Mouse (Mus musculus): ENCODE measurements around the gene Tshz2.

Tshz2 gene

DNA sequence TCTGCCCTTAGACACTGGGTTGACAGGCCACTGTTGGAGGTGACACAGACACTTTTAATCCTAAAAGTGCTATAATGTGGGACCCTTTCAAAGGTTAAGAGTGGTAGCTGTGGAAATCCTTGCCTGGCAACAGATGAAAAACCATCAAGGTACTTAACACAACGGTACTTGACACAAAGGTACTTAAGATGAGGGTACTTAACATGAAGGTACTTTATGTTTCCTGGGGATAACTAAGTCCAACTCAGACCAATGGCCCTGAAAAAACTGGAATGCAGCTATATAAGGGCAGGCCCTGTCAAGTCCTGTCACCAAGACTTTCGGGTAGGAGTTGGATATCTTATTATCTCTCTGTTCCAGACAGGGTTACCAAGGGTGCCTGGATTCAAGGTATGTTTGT is 320.2 kb downstream of the Tshz2 start:
- no peak for DNase-seq

- no peak for DNase-seq
Measured at GRCm38 (mm10) chr2:169958736-169959573, 326.1 kb downstream of the Tshz2 start.

DNA sequence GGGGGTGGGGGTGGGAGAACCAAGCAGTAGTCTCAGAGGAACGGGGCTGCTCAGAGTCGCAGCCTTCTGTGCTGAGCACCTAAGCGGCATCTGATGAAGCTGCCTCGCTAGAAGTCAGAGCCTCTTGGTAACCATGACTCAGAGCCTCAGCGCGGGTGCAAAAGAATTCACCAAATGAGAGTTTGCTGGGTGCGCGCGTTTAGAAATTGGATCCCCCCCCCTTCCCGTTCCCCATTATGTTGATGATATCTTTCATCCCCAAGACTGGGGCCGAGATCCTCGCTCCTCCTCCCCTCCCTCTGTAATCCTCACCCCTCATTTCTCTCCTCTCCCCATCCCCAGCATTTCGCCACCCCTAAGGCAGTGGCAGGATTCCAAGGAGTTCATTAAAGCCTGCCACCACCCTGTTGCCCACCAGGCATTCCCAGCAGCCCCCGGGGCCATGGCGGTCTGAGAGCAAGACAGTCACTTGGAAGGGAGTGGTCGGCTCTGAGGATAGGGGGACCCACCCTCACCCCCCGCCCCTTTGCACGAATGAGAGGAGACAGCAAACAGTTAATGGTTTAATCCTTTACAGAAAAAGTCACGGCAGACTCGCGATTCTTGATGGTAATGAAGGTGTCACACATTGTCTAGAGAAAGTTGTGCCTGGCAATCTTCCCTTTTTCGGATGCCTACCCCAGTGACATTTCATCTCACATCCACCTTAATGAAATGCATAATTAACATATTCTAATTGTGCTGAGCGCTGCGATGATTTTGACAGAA is 328.8 kb downstream of the Tshz2 start:
- no peak for DNase-seq

- DNase-seq = no peak
Measured at GRCm38 (mm10) chr2:169962231-169962600, 329.4 kb downstream of the Tshz2 start.

DNA sequence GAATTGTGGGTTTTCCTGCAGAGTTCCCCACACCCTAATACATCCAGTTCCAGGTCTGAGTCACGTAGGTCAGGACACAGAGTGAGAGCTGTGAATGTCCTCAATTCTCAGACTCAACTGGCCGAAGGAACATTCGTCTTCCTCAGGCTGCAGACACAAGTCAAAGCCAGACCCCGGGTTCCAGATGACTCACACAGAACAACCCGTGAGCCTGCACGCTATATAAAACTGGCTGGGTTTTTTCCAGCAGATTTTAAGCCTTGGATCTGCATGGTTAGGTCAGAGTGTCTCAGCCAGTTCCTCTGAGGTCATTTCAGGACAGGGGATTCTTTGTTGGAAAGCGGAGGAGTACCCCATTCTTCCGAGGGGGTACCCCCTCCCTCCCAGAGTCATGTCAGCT is 330.0 kb downstream of the Tshz2 start:
- no peak for DNase-seq

GRCm38 (mm10) chr2:169970481-169970880 is 337.7 kb downstream of the Tshz2 start:
- no peak for DNase-seq

- no peak for DNase-seq
Measured at GRCm38 (mm10) chr2:169982925-169983324, 350.1 kb downstream of the Tshz2 start.

DNA sequence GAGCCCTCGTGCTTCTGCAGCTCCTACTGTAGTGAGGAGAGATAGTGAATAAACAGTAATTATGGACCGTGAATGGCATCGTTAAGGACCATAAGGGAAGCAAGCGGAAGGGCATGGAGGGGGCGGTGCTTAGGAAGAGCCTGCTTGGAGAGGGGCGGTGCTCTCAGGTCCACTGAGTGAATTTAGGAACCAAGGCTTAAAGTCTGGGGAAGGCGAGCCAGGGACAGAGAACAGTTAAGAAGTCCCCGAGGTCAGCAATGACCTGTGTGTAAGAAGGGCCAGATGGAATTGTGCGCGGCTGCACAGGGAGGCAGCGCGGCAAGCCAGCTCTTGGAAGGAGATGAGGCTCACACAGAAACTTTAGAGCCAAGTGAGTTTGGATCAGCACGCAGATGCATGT is 354.4 kb downstream of the Tshz2 start:
- no peak for DNase-seq

DNA sequence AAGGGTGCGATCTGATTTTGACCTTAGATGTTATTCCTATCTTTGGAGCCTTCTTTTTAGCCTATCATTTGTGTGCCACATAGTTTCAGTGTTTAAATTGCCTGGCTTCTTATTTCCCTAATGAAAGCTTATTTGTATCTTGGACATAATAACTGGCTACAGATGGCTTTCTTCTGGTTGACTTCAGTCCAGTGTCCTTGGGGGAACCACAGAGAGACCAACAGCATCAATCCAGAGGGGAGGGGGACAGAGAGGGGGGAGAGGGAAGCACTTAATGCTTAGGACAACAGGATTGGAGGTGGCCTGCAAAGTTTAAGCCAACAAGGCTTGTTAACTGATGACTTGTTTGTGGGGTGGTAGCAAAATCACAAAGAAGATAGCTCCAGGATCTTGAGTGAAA is 356.4 kb downstream of the Tshz2 start:
- DNase-seq = no peak

- no peak for DNase-seq
Measured at GRCm38 (mm10) chr2:169990991-169991390, 358.2 kb downstream of the Tshz2 start.

DNA sequence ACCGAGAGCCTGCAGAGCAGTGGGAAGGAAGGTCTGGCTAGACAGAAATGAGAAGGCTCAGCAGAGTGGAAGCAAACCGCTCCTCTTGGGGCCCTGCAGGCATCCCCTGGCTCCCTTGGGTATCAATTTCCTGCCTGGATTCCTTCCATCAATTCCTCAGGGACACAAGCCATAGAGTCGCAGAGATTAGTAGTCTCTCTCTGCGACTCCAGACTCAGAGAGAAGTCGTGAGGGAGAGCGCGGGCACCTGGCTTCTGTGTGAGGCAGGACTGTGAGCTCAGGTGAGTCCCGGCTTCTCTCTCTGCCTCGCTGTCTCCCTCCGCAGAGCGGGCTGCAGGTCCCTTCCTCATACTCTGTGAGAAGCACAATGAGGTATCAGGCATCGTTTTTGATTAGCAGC is 363.2 kb downstream of the Tshz2 start:
- DNase-seq = no peak

- no peak for DNase-seq
Measured at GRCm38 (mm10) chr2:169996501-169997237, 363.9 kb downstream of the Tshz2 start.

- DNase-seq = no peak
Measured at GRCm38 (mm10) chr2:169997276-169998049, 364.6 kb downstream of the Tshz2 start.

DNA sequence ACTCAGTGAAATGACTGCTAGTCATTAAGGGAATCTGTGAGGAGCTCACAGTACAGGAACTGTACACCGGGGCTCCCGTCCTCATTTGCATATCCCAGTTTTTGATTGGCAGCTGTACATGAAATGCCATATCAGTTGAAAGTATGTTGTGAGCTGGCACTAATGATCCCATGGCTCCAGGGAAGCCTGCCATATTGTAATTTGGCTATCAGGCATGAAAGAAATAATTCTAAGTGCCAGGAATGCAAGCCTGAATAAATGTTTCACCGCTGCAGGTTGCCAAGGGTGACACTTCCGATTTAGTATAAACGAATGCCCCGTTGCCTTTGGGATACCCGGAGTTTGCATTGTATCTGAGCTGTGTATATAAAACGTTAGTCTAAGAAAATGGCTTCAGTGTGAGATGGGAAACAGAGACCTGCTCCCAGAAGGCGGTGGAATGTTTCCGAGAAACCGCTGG is 366.1 kb downstream of the Tshz2 start:
- DNase-seq = no peak

- DNase-seq = no peak
Measured at GRCm38 (mm10) chr2:170002594-170003504, 370.0 kb downstream of the Tshz2 start.

GRCm38 (mm10) chr2:170003666-170004065 is 370.9 kb downstream of the Tshz2 start:
- no peak for DNase-seq

- no peak for DNase-seq
Measured at GRCm38 (mm10) chr2:170006829-170007228, 374.0 kb downstream of the Tshz2 start.

DNA sequence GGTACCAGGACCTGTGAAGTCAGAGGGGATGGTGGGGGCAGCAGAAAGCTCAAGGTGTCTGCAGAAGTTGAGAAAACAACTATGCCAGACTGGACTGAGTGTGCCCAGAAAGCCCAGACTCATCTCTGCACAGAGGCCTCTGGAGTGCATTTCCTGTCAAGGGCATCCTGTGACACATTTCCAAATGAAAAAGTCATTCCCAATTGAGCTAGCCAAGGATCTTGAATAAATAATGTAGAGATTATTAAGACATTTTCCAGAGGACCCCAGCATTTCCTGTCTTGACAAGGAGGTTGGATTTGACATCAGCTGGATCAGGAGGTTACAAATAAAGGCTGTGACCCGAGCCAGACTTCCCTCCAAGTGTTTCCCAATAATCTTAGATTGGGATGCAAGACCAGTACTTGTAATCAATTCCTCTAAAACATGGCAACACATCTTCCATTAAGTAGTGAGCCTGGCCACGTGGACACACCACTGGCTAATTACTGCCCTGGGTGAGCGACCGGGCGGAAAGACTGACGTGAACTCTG is 374.7 kb downstream of the Tshz2 start:
- no peak for DNase-seq

GRCm38 (mm10) chr2:170009729-170010128 is 376.9 kb downstream of the Tshz2 start:
- no peak for DNase-seq

GRCm38 (mm10) chr2:170011858-170012257 is 379.0 kb downstream of the Tshz2 start:
- no peak for DNase-seq

DNA sequence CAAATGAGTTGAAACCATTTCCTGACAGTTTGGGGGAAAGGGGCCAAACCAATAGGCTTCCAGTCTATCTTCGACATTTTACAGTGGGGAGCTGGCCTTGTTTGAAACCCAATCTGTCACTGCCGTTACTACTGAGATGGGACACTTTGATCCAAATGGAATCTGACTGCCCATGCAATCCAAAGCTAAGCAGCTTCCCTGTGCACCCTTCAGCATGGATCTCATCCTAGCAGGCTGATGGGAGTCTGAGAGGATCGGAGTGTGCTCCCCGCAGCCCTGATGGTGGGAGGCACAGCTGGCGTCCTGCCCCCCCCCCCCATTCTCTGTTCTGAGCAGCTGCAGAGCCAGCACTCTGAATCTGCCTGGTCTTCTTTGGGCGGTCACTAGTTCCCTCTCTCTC is 384.5 kb downstream of the Tshz2 start:
- no peak for DNase-seq

All from spleen, adult 18-20 months (tissue).